Mouse (Mus musculus): ENCODE results near the gene Isoc2a.
"Not testable (repeated sequence)": the region's sequence is repeated elsewhere in the genome, so short reads cannot be mapped to it uniquely, and the experiment has no call there.

Gene Isoc2a

DNA sequence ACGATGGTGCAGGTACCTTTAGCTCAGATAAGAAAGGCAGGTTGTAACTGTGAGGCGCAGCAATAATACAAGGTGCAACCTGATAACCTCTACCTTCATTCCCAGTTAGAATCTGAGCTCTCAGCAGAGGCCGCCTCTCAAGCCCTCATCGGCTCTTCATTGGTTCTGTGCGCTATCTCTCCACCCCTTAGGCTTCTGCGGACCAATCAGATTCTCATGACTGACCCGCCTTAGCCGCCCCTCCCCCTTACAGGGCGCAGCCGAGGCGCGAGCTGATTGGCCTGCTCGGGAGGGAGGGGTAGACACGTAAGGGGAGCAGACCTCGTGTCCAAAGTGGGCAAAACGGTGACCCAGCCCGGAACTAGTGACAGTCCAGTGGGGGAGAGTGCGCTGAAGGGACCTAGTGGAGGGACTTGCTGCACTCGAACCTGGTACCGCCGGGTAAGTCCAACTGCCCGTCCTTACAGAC lies at the start of gene Isoc2a:
Gene Isoc2a (plus strand): TSS at position 401 of the 469 bp plus-strand sequence.
- peak; percentile 88 for DNase-seq (ENCODE audit: low read depth, low spot score)

DNA sequence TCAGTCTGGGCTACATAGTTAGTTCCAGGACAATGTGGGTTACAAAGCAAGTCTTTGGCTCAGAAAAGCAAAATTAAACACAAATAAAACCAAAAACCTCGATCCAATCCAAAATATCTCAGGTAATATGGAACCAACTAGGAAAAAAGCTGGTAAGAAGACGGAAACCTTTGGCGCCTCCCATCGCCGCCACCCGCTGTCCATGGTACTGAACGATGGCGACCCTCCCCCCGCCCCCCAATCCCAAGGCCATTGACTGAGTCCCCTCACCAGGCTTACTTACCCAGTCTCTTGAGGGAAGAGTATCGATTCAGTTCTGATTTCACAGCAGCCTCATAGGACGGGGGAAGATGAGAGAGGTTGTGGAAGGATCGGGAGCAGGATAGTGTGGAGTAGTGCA lies 46.5 kb upstream of the Isoc2a start:
- DNase-seq (ENCODE audit: low read depth, low spot score), result no peak

DNA sequence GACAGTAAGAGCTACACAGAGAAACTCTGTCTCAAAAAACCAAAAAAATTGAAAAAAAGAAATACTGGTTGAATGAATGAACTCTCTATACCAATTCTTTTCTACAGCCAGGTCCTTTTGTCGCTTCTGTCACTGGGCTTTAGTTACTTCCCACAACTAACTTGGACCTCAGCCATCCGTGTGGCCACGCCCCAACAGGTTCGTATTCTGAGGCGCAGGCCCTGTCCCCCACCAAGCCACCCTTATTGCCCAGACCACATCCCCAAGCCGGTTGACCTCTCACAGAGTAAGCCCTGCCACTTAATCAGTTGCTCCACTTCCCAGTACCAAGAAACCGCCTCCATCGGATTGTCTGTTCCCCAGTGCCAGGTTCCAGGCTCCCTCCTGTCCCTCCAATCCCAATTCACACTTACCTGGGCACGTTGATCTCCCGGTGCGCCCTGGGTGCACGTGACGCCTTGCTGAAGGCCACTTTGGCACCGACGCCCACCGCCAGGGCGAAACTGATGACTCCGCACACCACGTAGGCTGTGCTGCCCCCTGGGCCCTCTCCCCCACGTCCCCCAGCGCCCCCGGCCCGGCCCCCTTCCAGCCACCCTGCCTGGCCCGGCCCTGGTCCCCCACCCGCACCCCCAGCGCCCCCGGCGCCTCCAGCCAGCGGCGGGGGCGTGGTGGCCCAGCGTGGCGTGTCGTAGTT lies 41.2 kb upstream of the Isoc2a start:
- no peak for DNase-seq (ENCODE audit: low read depth, low spot score)

DNA sequence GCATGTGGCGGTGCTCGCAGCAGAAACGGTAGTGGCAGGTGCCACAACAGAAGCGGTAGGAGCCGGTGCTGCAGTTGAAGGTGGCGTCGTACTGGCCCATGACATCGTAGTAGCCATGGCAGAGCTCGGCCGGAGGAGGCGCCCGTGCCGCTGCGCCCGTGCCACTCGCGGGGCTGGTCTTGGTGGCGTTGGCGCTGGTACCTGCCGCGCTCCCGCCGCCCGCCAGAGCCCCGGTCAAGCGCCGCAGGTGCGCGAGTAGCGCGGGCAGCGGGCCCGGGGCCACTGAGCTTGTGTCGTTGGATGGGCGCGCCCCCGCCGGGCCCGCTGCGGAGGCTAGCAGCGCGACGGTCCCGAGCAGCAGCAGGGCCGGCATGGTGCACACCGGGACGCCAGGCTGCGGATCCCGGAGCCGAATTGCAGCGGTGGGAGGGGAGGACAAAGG lies 40.6 kb upstream of the Isoc2a start:
- no peak for DNase-seq (ENCODE audit: low read depth, low spot score)

DNA sequence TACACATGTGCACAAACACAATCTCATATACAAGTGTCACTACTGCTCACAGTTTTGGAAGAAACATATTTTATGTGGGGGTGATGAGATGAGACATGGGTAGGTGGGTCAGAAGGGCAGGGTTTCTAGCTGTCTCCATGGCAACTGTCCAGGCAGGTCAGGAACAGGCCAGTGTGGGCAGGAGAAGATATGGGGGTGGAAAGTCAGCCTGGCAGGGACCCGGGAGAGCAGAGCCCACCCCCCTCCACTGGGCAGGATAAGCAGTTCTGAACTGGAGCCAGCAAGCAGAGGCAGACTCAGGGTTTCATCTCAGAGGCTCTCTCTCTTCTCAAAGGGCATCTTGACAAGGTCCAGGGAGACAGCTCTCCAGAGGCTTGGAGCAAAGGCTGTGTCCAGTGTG lies 39.3 kb upstream of the Isoc2a start:
- no peak for DNase-seq (ENCODE audit: low read depth, low spot score)

DNA sequence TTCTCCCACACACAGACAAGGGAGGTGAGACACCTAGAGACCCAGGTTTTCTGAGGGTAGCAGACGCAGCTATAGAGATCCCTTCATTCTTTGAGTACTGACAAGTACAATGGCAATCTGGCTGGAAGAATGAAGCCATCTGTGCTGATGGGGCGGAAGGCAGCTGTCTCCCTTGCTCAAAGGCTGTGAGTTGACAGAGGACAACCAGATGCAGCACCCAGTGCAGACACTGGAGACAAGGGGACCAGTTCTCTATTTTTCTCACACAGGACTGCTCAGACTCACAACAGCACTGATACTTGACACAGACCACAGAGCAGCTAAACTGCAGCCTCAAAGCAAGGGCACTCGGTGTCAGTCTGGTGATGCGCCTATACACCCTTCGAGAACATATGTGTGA lies 34.9 kb upstream of the Isoc2a start:
- DNase-seq (ENCODE audit: low read depth, low spot score), result no peak

DNA sequence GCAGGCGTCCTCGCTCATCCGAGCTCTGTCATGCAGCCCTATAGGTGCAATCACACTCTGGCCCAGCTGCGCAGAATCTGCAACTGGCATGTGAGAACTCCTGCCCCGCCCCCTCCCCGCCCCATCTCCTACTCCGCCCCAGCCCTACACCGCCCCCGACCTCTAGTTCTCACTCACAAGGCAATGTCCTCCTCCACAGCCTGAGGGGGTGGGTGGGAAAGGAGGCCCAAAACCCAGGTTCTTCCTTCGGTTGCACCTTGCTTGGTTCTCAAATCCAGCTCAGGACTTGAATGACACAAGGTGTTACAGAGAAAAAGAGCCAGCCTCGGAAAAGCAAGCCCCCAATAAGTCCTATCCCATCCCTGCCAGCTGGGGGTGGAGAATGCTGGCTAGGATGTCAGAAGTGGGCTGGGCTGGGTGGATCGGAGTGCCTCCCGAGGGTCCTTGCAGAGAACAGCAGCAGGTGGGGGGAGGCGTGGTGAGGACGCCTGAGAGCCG lies 34.3 kb upstream of the Isoc2a start:
- DNase-seq (ENCODE audit: low read depth, low spot score), result no peak

DNA sequence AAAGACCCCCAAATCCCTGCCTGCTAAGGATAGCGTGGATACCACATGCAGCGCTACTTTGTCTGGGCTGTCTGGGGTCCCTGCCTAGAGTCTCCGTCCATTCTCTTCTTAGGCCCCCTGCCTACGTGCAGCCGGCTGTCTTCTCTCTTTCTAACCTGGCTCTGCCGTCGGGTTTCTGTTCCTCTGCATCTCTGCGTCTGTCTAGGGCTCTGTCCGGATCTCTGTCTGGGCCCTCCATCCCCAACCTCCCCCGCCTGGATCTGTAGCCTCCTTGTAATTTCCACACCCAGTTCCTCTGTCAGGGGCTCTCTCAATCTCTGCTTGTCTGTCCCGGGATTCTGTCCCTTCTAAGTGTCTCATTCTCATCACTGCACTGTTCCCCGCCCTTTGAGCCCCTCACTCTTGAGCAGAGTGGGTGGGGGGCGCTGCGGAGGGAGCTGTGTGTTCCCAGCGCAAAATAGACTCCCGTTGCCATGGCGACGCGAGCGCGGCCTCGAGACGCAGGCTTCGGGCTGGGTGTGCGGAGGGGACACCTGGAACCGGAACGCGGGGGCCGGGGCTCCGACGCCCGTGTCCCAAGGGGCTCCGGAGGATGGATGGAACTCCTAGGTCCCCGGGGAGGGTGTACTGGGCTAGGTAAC lies 33.2 kb upstream of the Isoc2a start:
- peak; percentile 75 for DNase-seq (ENCODE audit: low read depth, low spot score)

DNA sequence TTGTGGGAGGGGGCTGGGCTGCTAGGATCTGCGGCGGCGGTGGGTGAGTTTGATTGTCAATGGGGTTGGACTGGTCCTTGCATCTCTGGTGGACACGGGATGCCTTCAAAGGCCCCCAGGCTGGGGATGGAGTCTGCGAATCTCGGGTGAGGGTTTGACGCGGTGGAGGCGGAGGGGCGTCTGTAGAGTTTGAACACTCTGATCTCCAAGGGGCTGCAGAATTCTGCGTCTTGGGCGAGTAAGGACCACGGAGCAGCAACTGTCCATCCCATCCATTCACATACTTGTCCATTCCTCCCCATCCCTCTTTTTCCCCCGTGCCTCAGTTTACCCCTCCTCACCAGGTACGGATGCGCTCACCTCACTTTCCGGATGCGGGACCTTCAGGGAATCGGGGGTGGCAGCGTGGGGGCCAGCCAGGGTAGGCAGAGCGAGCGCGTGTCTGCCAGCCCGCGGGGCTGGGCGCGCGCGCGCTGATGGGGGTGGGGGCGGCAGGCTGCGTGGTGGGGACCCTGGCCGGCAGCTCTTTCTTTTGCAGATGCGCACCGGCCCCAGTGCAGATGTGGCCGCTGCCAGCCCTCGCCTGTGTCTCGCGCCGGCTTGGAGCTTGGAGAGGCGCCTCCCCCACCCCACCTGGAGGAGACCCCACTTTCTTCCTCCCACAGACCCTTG lies 32.6 kb upstream of the Isoc2a start, which contains the start of gene Shisa7:
Gene Shisa7 (minus strand): TSS at position 452 of the 672 bp plus-strand sequence.
- no peak for DNase-seq (ENCODE audit: low read depth, low spot score)

DNA sequence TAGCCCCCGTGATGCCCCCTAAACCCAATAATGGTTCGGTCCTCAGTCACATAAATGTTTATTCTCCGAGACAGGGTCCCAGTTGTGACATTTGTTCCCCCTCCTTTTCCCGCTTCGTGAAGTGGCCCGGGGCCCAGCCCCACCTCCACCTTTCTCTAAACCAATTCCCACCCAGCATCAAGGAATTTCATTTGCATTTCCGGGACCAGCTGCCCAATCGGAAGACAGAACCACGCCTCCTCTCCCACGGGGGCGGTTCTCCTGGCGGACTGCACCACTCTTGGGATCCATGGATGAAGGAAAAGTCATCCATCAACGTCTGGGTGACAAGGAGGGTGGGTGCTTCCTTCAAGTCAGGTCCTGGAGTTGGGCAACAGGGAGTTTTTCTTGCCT lies 32.0 kb upstream of the Isoc2a start:
- DNase-seq (ENCODE audit: low read depth, low spot score), result peak; percentile 87

DNA sequence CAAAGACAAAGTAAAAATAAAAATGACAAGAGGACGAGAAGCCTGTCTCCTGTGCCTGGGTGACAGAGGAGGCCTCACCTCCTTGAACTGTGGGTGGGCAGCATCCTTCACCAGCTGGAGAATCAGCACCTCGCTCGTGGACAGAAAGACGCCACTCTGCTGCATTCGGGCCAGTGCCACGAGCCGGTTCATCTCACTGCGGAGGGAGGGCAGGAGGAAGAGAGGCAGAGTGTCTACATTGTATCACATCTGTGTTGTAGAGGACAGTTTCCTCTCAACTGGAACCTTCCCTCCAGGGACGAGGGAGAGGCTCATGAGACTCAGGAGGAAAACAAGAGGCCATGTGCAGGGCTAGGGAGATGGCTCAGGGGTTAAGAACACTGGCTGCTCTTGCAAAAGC lies 27.6 kb upstream of the Isoc2a start:
- DNase-seq (ENCODE audit: low read depth, low spot score), result no peak

DNA sequence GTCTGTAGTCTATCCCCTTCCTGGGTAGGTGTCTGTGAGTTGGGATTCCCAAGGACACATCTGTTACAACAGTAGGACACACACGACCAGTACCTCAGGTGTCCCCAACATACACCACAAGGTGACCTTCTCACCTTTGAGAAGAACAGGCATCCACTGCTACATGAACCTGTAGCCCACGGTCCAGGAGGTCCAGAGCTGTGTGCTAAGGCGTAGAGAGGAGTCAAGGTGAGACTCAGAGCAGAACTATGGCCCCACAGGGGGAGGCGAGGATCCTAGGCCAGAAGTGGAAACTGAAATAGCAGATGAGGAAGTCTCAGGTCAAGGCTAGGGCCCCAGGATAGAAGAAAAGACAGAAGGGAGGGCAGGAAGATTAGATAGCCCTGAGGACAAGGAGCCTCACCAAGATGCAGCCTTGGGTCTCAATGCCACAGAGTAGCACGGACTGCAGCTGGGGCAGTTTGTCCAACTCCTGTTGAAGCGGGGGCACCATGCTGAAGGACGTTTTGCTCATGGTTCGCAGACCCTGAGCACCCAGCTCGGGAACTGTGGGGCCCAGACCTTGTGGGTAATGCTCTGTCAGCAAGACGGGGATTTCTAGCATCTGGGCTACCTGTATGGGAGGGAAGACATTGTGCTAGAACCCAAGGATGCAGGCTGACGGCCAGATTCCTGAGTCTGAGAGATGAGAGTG lies 26.2 kb upstream of the Isoc2a start:
- no peak for DNase-seq (ENCODE audit: low read depth, low spot score)

DNA sequence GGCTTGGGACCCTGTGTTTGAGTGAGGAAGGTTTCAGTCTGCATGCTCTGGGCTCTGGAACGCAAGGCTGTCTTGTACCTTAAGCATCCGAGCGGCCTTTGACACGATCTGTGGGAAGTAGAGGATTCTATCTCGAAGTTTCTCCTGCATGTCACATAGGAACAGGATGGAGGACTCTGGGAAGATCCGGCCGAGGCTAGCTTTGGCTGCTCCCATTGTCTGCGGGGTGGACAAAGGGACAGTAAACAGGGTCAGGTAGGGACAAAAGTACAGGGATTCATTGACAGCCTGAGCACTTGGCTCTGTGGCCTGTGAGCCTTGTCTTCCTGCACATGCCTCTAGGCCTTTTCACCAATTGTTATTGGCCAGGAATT lies 25.7 kb upstream of the Isoc2a start:
- no peak for DNase-seq (ENCODE audit: low read depth, low spot score)

DNA sequence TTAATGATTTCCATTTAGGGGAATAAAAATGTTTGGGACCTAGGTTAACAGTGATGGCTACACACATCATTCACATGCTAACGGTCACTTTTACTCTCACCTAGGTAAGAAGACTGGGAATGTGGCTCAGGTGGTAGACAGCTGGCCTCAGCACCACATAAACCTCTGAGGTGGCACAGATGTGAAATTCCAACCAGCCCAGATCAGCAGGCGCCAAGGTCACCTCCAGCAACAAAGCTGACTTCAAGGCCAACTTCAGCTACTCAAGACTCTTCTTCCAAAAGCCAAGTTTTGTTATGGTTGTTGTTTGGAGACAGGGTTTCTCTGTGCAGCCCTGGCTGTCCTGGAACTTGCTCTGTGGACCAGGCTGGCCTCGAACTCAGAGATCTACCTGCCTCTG lies 23.3 kb upstream of the Isoc2a start:
- DNase-seq (ENCODE audit: low read depth, low spot score), result no peak

DNA sequence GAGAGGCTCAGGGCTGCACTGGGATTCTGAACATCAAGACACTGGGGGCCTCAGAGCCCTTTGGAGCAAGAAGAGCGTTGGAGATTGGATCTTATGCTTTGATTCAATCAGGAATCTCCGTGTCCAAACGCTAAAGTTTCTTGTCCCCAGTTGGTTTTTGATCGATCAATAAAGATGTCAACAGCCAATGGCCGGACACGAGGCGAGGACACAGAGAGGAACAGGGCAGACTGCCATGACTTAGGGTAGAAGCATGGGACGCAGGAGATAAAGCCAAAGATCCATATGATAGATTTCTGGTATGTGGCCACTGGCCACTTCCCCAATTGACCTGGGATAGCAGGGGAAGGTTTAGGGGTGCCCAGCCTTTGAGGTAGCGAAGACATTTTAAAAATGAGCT lies 20.4 kb upstream of the Isoc2a start:
- DNase-seq (ENCODE audit: low read depth, low spot score), result no peak

DNA sequence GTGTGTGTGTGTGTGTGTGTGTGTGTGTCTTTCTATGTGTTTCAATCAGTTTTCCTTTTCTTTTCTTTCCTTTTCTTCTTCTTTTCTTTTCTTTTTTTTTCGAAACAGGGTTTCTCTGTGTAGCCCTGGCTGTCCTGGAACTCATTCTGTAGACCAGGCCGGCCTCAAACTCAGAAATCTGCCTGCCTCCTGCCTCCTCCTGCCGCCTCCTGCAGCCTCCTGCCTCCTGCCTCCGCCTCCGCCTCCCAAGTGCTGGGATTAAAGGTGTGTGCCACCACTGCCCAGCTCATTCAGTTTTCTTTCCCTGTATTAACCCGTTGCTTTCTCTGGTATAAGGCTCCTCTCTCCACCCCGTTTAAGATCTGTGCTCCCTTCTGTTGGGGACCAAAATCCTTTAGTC lies 19.6 kb upstream of the Isoc2a start:
- DNase-seq (ENCODE audit: low read depth, low spot score), result no peak

DNA sequence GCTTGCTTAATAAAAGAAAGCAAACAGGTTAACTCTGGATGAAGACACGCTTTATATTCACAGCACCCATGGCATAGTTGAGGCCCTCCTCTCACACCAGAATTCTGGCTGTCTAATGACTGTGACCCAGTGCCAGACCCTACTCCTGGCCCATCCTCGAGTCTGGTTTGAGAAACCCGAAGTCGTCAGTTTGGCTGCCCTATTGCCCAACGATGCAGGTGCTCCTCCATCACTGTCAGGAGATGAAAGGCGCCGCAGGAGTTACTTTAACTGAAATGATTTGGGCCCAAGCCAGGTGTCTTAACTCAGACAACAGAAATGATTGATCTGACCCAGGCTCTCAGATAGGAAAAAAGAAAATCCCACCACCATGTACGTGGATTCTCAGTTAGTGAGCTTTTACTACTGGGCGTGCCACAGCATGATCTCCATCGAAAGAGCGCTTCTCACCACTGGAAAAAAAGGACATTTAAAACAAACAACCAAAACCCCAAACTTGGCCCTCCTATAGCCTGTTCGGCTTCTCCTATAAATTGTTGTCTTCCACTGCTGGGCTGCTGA lies 17.5 kb upstream of the Isoc2a start:
- DNase-seq (ENCODE audit: low read depth, low spot score), result no peak

DNA sequence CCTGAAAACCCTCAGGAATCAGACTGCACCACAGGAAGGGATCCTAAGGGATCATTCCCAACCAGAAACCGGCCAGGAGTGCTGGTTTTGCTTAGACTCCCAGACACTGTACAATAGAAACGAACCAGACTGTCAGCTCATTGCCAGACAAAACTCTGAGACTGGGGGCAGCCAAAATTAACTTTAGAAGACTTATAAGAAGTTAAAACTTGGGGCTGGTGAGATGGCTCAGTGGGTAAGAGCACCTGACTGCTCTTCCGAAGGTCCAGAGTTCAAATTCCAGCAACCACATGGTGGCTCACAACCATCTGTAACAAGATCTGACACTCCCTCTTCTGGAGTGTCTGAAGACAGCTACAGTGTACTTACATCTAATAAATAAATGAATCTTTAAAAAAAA lies 16.0 kb upstream of the Isoc2a start:
- DNase-seq (ENCODE audit: low read depth, low spot score), result not testable (repeated sequence)

DNA sequence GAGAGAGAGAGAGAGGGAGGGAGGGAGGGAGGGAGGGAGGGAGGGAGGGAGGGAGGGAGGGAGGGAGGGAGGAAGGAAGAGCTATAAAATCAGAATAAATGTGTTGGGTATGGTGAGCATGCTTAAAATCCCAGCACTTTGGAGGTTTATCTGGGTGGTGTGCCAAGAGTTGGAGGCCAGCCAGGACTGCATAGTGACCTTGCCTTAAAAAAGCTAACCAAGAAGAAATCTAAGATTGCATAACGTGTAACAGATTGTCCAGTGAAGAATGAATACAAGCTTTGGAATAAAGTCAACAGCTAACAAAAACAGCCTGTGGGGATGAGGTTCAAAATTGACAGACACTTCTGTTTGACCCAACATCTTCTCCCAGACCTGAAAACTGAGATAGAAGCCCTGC lies 13.9 kb upstream of the Isoc2a start:
- DNase-seq (ENCODE audit: low read depth, low spot score), result no peak

DNA sequence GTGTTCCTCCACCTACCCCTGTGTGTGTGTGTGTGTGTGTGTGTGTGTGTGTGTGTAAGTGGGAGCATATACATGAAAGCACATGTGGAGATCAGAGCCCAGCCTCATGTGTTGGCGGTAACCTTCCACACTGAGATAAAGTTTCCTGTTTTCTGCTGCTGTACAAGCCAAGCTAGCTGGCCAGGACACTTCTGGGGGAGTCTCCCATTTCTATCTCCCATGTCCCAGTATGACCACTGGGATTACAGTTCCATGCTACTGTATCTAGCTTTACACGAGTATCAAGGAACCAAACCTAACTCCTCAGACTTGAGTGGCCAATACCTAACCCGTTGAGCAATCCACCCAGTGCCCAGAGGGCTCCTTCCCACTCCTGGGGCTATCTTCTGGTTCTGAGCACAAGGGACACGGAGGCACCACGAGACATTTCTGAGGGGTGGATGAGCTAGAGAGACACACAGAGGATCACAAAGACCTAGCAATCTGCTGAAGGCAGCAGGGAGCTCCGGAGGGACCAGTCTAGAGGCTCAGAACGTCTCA lies 13.3 kb upstream of the Isoc2a start:
- no peak for DNase-seq (ENCODE audit: low read depth, low spot score)

DNA sequence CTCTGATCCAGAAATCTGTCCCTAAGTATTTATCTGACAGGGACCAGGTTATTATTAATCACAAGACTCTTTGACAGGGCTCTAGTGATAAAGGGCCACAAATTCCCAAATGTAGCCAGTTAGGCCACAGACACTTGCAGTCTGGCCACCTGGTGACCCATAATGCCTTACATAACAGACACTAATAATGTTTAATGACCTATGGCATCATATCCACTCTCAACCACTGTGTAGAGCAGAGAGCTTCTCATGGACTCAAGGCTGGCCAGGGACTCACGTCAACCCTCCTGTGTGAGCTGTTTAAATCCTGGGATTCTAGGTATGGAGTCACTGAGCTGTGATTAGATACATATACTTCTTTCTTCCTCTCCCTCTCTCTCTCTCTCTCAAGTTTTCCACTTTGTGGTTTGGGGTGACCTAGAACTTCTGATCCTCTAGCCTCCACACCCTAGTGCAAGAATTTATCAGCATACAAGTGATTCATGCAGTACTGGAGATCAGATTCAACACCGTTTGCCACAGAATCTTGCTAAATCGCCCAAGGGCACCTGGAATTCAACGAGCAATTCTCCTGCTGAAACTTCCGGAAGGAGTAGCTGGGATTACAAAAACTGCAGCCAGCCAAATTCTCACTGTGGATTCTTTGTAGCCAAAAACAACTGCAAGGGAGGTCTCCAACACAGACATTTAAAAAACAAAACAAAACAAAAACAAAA lies 12.7 kb upstream of the Isoc2a start:
- no peak for DNase-seq (ENCODE audit: low read depth, low spot score)
